Mouse (Mus musculus): ENCODE measurements at regions not wholly inside any gene's neighbourhood (a gene's known extent, or its start where the extent isn't known, plus 50 kb on each side); places are given as distances from the start of the nearest gene placed in this dataset.

DNA sequence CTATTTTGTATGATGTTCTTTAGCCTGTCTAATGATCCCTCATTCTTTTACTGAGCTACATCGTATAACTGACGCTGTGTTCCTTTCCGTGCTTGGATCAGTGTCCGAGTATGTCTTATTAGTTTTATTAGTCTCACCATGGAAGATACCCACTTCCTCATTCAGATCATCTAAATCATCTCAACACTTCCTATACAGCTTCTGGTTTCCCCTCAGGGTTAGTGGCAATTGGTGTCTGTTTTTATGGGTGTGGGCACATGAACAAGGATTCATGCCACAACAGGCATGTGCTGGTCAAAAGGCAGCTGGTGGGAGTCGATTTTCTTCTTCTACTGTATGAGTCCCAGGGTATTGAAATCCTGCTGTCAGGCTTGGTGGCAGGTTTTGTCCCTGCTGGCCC is 509.0 kb upstream of the Smim15 start:
- no peak for TF ChIP-seq GATA4 (IDR thresholded peaks at IDR 0.05; ENCODE audit: insufficient replicate concordance, low read length)

DNA sequence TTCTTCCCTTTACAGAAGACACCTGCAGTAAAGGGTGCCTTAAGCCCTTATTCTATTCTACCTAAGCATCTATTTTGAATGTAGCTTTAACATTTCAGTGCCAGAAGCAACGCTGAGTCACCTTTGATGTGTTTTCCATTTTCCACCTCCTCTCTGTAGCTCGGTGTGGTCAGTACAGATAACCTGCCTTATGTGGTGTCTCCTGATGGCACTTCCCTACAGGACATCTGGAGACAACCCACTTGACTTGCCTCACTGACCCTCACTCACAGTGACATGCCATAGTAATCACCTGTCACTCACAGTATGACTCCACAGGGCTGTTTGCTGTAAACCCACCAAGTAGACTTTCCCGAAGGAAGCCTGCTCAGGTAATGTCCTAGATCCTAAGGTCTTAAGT is 510.9 kb upstream of the Smim15 start:
- TF ChIP-seq GATA4 (IDR thresholded peaks at IDR 0.05; ENCODE audit: insufficient replicate concordance, low read length) = no peak

DNA sequence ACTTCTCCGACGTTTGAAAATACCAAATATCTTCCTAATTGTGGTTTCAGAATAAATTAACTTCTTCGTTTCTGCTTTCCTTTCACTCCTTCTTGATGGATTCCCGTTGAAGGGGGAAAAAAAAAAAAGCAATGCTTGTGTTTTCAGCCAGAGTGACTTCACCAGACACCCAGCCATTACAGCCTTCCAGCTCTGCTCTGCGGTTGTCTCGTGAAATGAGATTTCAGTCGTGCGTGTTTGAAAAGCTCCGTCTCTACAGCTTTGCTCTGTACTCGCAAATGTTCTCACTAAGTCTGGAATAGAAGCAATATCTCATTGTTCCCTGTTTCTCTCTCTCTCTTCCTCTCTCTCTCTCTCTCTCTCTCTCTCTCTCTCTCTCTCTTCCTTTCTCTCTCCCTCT is 509.6 kb upstream of the Kif2a start:
- TF ChIP-seq GATA4 (IDR thresholded peaks at IDR 0.05; ENCODE audit: insufficient replicate concordance, low read length) = no peak

DNA sequence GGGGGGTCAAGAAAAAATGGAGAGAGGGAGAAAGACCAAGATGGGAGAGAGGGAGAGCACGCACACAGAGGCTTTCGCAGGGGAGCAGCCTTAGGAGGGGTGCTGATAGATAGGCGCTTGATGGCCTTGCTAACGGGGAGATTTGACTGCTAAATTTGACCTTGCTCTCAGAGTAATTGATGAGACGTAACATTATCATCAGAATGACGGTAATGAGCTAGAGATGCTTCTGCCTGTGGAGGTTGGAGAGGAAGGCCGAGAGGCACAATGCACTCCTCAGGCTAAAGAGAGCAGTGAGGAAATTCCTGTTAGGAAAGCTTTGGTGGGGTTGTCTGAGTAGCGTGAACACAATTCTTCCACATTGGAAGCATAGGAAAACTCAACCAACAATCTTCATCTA is 509.1 kb upstream of the Kif2a start:
- TF ChIP-seq GATA4 (IDR thresholded peaks at IDR 0.05; ENCODE audit: insufficient replicate concordance, low read length) = no peak

DNA sequence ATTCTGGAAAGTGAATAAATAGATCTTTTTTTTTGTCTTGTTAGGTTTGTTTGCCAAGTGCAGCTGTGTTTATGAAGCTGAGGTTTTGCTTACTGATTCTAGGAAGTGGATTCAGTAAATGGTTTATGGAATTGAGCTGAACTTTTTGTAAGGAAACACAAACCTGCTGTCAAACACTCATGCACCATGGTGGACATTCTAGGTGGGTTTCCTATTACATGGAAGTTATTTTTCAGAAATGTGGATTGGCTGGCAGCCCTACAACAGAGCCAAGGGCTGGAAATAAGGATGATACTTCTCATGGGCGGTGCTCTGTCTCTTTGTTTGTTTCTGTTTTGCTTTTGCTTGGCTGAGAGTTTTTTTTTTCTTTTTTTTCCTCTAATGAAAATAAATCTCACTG is 508.5 kb upstream of the Kif2a start:
- TF ChIP-seq GATA4 (IDR thresholded peaks at IDR 0.05; ENCODE audit: insufficient replicate concordance, low read length) = no peak

DNA sequence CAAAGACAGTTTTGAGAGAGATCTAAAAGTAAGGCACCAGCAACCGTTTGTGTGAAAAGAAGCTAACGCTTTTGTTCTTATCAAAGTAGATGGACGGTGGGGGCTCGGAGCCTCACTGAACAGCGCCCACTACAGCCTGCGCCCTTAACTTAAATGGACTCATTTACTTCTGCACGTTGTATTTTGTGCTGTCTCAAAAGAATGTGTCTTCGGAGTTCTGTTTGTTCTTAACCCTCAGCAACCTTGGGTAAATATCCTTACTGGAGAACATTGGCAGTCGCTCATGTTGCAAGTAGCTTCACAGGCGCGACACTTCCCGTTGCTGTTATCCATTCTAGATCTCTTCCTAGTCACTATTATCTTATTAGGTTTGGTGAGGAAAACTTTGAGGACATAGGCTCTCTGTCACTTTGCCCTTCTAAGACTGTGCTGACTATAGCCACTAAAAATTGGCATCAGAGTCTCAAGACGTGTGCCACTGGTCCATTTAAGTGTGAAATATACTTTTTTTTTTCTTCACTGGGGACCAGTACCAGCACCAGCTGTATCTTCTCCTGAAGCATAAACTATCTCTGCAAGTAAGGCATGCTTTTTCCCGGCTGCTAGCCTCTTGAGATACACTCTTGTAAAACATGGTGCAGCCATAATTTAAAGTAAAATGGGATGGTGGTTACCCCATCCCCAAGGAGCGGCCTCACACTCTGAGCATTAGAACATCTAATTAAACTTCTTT is 507.0 kb upstream of the Kif2a start:
- no peak for TF ChIP-seq GATA4 (IDR thresholded peaks at IDR 0.05; ENCODE audit: insufficient replicate concordance, low read length)

DNA sequence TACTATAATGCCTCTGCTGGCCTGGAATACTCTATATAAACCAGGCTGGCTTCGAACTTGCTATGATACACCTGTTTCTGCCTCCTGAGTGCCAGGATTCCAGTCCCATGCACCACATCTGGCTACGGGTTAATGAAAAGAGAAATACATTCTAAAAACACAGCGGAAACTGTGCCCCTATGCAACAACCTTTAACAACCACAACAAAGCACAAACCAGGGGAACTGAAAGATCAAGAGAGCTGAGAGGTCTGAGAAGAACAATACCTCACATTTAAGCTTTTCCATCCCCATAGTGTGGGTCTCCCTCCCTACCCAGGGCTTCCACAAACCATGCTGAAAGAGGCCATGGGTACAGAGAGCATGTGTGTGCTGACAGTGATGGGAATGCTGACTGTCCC is 501.0 kb upstream of the Kif2a start:
- no peak for TF ChIP-seq GATA4 (IDR thresholded peaks at IDR 0.05; ENCODE audit: insufficient replicate concordance, low read length)

DNA sequence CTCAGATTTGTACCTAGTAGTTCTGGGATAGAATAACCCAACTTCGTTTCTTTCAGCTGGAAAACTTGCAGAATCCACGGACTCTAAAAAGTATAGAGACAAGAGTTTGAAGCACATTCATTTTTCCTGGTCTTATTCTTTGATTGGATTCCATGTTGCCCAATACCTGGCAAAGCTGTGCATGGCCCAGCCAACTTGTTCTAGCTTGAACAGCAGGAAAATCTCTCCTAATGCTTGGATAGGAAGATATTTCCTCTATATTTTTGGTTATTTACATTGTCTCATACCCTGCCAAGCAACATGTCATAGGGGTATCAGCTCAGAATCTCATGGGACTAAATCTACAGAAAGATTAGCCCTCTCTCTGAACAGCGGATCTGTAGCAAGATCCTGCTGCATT is 492.3 kb upstream of the Kif2a start:
- no peak for TF ChIP-seq GATA4 (IDR thresholded peaks at IDR 0.05; ENCODE audit: insufficient replicate concordance, low read length)

DNA sequence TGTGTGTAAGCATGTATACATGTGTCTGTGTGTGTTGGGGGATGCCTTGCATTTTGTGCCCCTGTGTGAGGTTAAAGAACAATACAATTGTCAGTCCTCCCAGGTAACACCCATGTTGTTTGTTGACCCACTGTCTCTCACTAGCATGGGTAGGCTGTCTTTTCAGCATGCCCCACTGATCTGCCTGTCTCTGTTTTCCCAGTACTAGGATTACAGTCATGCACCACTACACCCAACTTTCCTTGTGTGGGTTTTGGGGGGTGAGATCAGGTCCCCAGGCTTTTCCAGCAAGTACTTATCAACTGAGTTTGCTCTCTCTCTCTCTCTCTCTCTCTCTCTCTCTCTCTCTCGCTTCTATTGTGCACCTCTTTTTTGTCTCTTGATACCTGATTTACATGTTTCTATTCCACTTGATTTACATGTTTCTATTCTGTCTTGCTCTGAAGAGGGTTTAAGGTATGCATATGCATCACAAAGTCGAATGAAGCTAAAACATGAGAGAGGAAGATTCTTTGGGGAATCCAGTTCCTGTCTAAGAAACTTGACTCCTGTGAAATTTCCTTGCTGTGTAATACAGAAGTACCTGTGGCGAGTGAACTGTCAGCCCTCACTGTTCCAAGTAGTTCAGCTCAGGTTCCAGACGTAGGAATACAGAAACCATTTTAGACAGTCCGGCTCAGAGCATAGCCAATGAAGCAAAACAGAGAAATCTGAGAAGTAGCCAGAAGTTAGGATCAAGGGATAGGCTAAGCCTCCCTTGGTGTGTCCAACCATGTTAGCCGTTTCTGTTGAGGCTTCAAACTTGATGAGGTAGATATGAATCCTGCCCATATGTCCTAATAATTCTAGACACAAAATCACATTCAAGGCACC is 491.6 kb upstream of the Kif2a start:
- TF ChIP-seq GATA4 (IDR thresholded peaks at IDR 0.05; ENCODE audit: insufficient replicate concordance, low read length) = no peak

DNA sequence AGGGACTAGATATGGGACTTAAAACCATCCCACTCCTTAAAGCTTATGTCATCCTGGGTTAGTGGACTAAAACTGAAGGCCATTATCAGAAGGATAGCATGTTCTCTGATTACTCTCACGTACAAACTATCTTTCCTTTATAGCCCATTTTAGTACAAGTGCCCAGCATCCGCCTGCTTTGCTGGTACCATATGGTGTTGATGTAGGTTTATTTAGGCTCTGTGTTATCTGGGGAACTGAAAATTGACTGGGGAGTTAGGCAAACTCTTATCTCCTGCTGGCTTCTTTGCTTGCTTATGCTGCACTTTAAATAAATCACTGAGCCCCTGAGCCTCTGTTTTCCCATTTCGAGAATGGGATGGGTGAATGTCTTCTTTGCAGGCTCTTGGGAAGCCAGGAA is 485.4 kb upstream of the Kif2a start:
- no peak for TF ChIP-seq GATA4 (IDR thresholded peaks at IDR 0.05; ENCODE audit: insufficient replicate concordance, low read length)

DNA sequence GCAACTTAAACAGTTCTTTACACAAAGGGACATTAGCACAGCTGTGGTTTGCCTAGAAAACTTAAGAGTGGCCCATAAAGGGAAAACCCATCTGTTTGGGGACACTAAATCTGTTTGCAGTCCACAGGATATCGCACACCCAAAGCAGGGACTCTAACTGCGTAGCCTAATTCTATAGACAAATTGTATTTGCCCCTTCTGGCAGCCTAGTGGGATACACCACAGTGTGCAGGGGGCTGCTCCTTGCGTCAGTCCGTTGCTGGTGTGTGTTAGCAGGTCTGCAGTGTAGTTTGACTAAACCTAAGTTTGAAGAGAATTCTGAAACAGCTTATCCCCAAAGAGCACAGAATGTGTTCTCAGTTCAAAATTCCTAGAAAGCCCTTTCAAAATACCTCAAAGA is 484.9 kb upstream of the Kif2a start:
- TF ChIP-seq GATA4 (IDR thresholded peaks at IDR 0.05; ENCODE audit: insufficient replicate concordance, low read length) = no peak

DNA sequence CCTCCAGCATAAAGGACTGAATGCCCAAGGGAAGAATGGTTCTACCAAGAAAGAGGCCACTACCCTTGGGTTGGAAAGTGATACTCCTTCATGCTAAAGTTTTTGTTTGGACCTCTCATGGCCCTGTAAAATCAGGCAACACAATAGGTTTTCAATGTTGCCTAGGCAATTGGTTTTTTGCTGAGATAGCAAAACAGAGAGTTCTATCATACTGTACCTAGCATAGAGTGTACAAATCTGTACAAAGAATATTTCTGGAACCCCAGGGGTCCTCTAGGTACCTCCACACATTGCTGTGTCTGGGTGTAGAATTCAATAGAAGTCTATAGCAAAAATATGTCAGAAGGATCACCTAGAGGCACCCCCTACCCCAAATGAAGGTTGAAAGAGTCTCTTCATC is 483.4 kb upstream of the Kif2a start:
- no peak for TF ChIP-seq GATA4 (IDR thresholded peaks at IDR 0.05; ENCODE audit: insufficient replicate concordance, low read length)

DNA sequence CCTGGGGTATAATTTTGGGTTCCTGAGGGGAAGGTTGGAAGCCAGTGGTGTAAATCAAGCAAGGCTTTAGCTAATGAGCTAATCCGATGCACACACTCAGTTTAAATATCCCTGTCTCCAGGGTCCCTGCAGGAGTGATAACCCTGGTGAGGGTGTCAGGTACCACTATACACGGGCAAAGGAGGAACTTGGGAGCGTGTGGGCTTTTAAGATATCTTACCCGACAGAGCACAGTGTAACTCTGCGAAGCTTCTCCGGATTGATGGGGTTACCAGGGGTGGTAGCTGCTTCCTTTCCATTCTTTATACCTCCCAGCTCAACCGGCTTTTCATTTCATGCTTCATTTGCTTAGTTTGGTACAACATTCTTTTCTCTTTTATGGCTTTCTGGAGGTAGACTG is 480.3 kb upstream of the Kif2a start:
- TF ChIP-seq GATA4 (IDR thresholded peaks at IDR 0.05; ENCODE audit: insufficient replicate concordance, low read length) = no peak

DNA sequence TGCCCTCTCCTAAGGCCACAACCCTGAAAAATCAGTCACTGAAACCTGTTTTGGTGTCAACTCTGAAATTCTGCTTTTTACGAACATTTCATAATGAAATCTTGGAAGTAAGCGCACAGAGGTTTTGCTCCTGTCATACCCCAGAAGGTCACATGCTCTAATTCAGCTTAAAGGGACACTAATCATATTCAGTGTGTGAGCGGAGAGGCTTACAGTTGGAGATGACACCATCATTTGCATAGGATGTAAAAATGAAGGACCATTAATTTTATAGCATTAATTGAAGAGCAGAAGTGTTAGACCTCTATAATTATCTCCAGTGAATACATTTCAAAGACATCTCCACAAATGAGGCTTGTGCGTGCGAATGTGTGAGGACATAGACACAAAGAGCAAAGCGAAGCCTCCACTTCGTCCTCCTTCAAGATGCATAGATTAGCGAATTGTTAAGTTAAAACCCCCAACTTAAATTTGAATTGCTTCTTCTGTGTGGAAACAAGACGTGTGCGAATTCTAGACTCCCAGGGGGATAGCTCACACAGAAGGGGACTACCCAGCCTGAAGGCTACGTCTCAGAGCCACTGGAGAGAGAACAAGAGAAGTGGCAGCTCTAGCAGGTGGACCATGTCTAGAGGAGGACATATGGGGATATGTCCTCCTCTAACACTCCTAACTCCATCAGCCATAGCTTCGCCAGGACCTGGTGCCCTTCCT is 479.0 kb upstream of the Kif2a start:
- no peak for TF ChIP-seq GATA4 (IDR thresholded peaks at IDR 0.05; ENCODE audit: insufficient replicate concordance, low read length)

DNA sequence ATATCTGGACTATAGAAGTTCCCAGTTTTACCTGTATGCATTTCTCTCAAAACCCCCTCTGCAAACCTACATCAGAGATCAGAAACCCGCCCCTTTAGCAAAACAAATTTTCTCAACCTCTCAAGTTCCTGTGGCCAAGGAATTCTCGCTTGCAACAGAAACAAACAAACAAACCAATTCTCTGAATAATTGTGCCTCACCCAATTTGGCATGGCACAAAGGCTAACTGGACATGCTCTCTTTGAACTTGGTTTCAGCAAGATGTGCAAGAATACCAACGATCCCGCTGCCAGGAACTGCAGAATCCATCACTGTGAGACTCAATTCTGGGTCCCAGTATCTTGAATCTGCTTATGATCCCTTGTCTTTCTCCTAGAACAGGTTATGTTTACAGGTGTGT is 477.4 kb upstream of the Kif2a start:
- no peak for TF ChIP-seq GATA4 (IDR thresholded peaks at IDR 0.05; ENCODE audit: insufficient replicate concordance, low read length)
